Mouse (Mus musculus) spleen, postnatal 10 days (tissue): Measurements from ENCODE around the gene Olfr893.
"Not testable (repeated sequence)": the region's sequence is repeated elsewhere in the genome, so short reads cannot be mapped to it uniquely, and the experiment has no call there.

Source experiments
- DNase-seq, 2 experiments: peaks; one replicate each; pipeline ENCODE4 v3.0.0; 2021 to 2022; ENCODE audit warnings: low spot score in 2 of 2

Gene Olfr893

DNA sequence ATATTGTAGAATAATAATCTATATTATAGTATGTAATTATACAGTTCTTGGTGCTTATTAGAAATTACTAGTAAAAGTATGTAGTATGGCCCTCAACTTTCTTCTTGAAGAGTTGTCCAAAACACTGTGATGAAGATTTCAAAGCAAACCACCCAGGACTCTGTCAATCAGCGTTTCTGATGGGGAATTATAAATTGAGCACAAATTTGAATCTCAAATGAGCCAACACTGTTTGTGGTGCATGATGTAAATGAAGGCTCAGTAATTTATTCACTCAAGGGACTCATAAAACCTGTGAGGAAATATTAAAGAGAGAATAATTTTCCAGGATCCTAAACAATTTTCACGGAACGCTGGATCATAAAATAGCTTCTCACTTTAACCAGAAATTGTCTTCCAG is at the start of gene Olfr893:
TSS of gene Olfr893 (plus strand) at position 301 of the 400 bp plus-strand sequence.
- DNase-seq, result no peak

DNA sequence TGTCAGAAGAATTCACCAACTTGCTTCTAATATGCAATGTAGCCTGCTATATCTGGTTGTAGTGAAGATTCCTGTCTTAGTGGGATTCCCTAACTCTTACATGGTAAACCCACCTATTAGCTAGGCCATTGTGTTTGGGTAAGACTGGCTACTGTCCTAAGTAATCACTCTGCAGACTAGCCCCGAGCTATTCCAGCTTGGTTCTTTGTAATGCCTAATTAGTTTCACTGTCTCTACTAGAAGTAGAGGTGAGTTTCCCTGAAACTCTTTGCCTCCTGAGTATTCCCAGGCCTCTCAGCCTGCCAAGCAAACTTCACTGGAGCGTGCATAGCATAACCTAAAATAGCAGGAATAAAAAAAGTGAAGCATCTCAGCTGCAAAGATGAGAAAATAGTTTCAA is 39.8 kb upstream of the Olfr893 start:
- not testable (repeated sequence) for DNase-seq

DNA sequence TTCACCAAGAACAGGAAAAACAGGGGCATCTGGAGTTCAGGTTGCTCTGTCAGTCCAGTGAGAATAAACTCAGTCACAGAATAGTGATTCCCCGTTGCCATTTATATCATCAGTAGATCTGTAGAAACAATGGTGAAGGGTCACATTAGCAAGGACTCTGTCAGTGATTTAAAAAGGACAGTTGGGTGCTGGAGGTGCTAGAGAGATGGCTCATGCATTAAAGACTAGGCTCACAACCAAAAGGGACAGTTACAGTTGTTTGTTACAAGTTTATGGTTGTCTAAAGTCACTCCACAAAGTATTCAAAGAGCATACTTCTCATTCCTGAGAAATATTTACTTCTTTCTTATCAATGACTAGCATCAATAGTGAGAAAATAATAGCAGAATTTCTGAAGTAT is 27.4 kb upstream of the Olfr893 start, which contains the start of gene Olfr891:
TSS of gene Olfr891 (minus strand) at position 101 of the 400 bp plus-strand sequence.
- DNase-seq, result no peak

DNA sequence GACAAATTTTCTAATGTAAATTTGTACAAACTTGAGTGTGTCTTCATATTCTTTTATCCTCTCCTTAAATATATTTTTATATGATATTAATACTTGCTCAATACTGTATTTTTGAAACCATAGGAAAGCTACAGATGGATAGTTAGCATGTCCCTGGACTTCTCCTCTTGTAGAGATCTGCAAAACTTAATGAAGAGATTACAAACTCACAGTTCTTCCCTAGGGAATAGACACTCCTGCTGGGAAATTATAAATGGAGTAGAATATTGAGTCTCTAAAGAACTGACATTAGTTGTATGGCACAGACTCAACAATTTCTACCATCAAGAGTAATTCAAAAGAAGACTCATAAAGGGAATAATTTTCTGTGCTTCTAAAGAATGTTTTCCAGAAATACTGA is 9.6 kb downstream of the Olfr893 start, which contains the start of gene Olfr894:
TSS of gene Olfr894 (plus strand) at position 301 of the 400 bp plus-strand sequence.
- no peak for DNase-seq

DNA sequence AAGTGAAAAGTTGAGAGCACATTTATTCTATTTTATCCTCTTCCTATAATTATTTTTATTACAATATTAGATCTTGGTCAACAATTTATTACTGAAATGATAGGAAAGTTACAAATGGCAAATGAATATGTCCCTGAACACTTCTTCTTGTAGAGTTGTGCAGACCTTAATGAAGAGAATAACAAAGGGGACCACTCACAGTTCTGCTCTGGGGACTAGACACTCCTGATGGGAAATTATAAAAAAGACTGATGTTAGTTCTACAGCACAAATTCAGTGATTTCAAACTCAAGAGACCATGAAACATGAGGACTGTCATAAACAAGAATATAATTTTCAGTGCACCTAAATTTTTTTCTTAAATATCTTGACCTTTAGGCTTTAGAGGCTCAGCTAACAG is 44.3 kb downstream of the Olfr893 start, which contains the start of gene Olfr143:
TSS of gene Olfr143 (plus strand) at position 301 of the 400 bp plus-strand sequence.
- no peak for DNase-seq
